8 mouse cellular contexts compared by ENCODE assay signal in the genomic region with DNA sequence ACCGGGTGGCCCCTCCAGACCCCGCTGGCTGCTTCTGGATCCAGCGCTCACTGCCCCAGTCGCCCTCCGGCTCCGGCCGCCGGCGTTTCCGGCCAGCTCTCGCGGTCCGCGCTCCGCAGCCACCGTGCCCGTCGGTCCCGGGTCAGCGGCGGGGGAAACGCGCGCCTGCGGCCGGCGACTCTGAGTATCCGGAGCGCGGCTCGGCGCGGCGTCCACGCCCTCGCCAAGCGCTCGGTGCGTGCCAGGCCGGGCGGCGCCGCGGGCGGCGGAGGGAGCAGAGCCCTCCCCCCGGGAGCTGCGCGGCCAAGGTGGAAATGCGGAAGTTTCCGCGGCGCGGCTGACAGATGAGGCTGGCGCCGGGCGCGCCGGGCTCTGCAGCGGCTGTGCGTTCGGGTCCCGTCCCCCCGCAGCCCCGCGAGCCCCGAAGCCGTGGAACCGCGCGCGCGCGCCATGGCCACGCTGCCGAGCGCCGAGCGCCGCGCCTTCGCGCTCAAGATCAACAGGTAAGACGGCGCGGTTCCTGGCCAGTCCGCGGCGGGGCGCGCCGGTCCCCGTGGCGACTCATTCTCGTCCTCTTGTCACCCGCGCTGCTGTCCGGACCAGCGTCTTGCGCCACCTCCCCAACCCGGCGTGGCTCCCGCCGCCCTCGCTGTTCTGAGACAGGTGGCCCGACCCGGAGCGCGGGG. TPM values are rescaled to one million over a fixed set of nuclear protein-coding genes. Genes with fewer than 3 reads are reported as not detected.
DNase-seq lines count a peak whose midpoint lies in the region; ATAC-seq lines count a peak whose summit lies in the region.

A gene (plus strand): TSS at position 334 of the 686 bp plus-strand sequence.

- no peaks in the 10 kb centered on the region for H3K9me3 ChIP-seq in heart, embryonic 12.5 days (replicated peaks)
- H3K9me3 ChIP-seq in kidney, embryonic 15.5 days (replicated peaks) = no peaks in the 10 kb centered on the region
- H3K9me3 ChIP-seq in liver, embryonic 11.5 days (ENCODE audit: control insufficient read depth, low read length) = no peaks in the 10 kb centered on the region

- 0 out of 2 replicates have a peak within 1 kb of the TSS, but pooled peaks have one; percentile 25 for H3K27ac ChIP-seq in heart, embryonic 12.5 days (ENCODE audit: poor library complexity, severe bottlenecking)
- H3K27ac ChIP-seq in kidney, embryonic 15.5 days = peak within 1 kb of the TSS; percentile 46
- peak within 1 kb of the TSS; percentile 80 for H3K27ac ChIP-seq in liver, embryonic 11.5 days (ENCODE audit: low read depth, low read length)

- DNase-seq in cerebellum, postnatal 25 days = peak; percentile 37 to 61
- peak; percentile 74 for DNase-seq in liver, embryonic 11.5 days (ENCODE audit: low spot score)
- DNase-seq in monocyte, adult 2 months (ENCODE audit: low read depth in 1 of 2, low spot score in 2 of 2) = peak; percentile 45 to 72
- DNase-seq in spleen, postnatal 36 days (ENCODE audit: low spot score in 2 of 2) = peak; percentile 75

- peak within 1 kb of the TSS; percentile 79 for H3K9ac ChIP-seq in heart, embryonic 12.5 days
- peak within 1 kb of the TSS; percentile 60 for H3K9ac ChIP-seq in kidney, embryonic 15.5 days
- peak within 1 kb of the TSS; percentile 84 for H3K9ac ChIP-seq in liver, embryonic 11.5 days (ENCODE audit: low read depth, low read length)

- peak within 1 kb of the TSS; percentile 96 for H3K4me2 ChIP-seq in heart, embryonic 12.5 days
- H3K4me2 ChIP-seq in kidney, embryonic 15.5 days = peak within 1 kb of the TSS; percentile 89
- peak within 1 kb of the TSS; percentile 73 for H3K4me2 ChIP-seq in liver, embryonic 11.5 days

- H3K4me1 ChIP-seq in heart, embryonic 12.5 days (replicated peaks) = peaks cover 20% of the 10 kb centered on the region
- peaks cover 20% of the 10 kb centered on the region for H3K4me1 ChIP-seq in kidney, embryonic 15.5 days
- H3K4me1 ChIP-seq in liver, embryonic 11.5 days (replicated peaks; ENCODE audit: control insufficient read depth, insufficient read depth, low read length) = peaks cover 23% of the 10 kb centered on the region

- H3K27me3 ChIP-seq in heart, embryonic 12.5 days (replicated peaks) = peaks cover 20% of the 10 kb centered on the region
- H3K27me3 ChIP-seq in kidney, embryonic 15.5 days = peaks cover 65% of the 10 kb centered on the region
- peaks cover 4% of the 10 kb centered on the region for H3K27me3 ChIP-seq in liver, embryonic 11.5 days (replicated peaks; ENCODE audit: control insufficient read depth, insufficient read depth, low read length)

- no peaks in the 10 kb centered on the region for H3K36me3 ChIP-seq in heart, embryonic 12.5 days
- H3K36me3 ChIP-seq in kidney, embryonic 15.5 days = no peaks in the 10 kb centered on the region
- no peaks in the 10 kb centered on the region for H3K36me3 ChIP-seq in liver, embryonic 11.5 days (ENCODE audit: control insufficient read depth, insufficient read depth, low read length)

- no peak; the same call in 1 of the 2 replicates for ATAC-seq in cerebellum, adult (ENCODE audit: insufficient number of reproducible peaks, low FRiP score, low TSS enrichment)
- peak; percentile 74 for ATAC-seq in erythroblast, adult 5-6 weeks (replicated peaks; ENCODE audit: low FRiP score, poor library complexity, severe bottlenecking)
- peak; percentile 72 for ATAC-seq in heart, embryonic 12.5 days (ENCODE audit: insufficient number of reproducible peaks, low FRiP score)
- ATAC-seq in kidney, embryonic 15.5 days (replicated peaks; ENCODE audit: low FRiP score) = peak; percentile 85
- ATAC-seq in liver, embryonic 11.5 days (replicated peaks; ENCODE audit: low FRiP score) = peak; percentile 85

- under 1% methylated on average over 108 of the region's 109 CpGs for WGBS in heart, embryonic 12.5 days
- under 1% methylated on average over 103 of the region's 109 CpGs for WGBS in kidney, embryonic 15.5 days
- WGBS in liver, embryonic 11.5 days = under 1% methylated on average over 106 of the region's 109 CpGs

- H3K4me3 ChIP-seq in heart, embryonic 12.5 days = peak within 1 kb of the TSS; percentile 90
- peak within 1 kb of the TSS; percentile 78 for H3K4me3 ChIP-seq in kidney, embryonic 15.5 days (replicated peaks)
- peak within 1 kb of the TSS; percentile 78 for H3K4me3 ChIP-seq in liver, embryonic 11.5 days (ENCODE audit: low read depth, low read length)

RNA-seq across cellular contexts. Expression of the gene that starts here (rescaled TPM):
- total RNA-seq in erythroblast, adult 5-6 weeks (2015; ENCODE audit: low replicate concordance) = 31.9 and 33.2 TPM in 2 replicates
- total RNA-seq in erythroblast, adult 5-6 weeks (2017; ENCODE audit: low replicate concordance) = 14.4 and 22.0 TPM in 2 replicates
- 3.2 TPM in 2 replicates for polyA plus RNA-seq in heart, embryonic 12.5 days (2016; fragmentation: Nextera tagmentation; extraction: Ambion mirVana)
- polyA plus RNA-seq in kidney, embryonic 15.5 days (2015; fragmentation: Nextera tagmentation; extraction: Ambion mirVana) = 3.7 and 4.2 TPM in 2 replicates
- 17.2 and 17.6 TPM in 2 replicates for polyA plus RNA-seq in liver, embryonic 11.5 days (2014; fragmentation: Nextera tagmentation; extraction: Ambion mirVana)

Comparison
In these comparisons a context has a peak if more than half of its experiments do, and no peak if none do; other contexts are left out.
1. H3K27ac ChIP-seq: peak in every context shown above with its lines; median percentile 80 in liver, embryonic 11.5 days; 46 in kidney, embryonic 15.5 days; 25 in heart, embryonic 12.5 days.